Mouse (Mus musculus) stomach, postnatal 0 days (tissue): Measurements from ENCODE around the gene Zdhhc20. TPM values are rescaled to one million over a fixed set of nuclear protein-coding genes. Genes with fewer than 3 reads are reported as not detected.
A peak's percentile ranks its signal among the peaks of the same experiment; 100 is the strongest.
"Not testable (repeated sequence)": the region's sequence is repeated elsewhere in the genome, so short reads cannot be mapped to it uniquely, and the experiment has no call there.

Experiments
- ATAC-seq: fragments of 200-750 bp; cut with Nextera tagmentation; 2 replicates; pipeline ENCODE4 v1.8.0; 2017; ENCODE audit not compliant: low FRiP score, low TSS enrichment
- DNase-seq: peaks from one replicate; pipeline ENCODE4 v3.0.0-alpha.2; 2016; ENCODE audit warnings: low spot score
- H3K27ac ChIP-seq: fragments of 300-500 bp; sonication (generic); replicated peaks from 2 replicates; pipeline ENCODE4 v1.5.1; 2014; ENCODE audit warnings: mild to moderate bottlenecking, control low read depth
- H3K27me3 ChIP-seq: fragments of 300-500 bp; sonication (generic); 2 replicates; pipeline ENCODE4 v1.6.1; 2014; ENCODE audit warnings: low read length; ENCODE audit not compliant: control insufficient read depth, insufficient read depth
- H3K36me3 ChIP-seq: fragments of 300-500 bp; sonication (generic); 2 replicates; pipeline ENCODE4 v1.6.1; 2014; ENCODE audit warnings: low read length, mixed read lengths; ENCODE audit not compliant: control insufficient read depth, insufficient read depth
- H3K4me1 ChIP-seq: fragments of 300-500 bp; sonication (generic); replicated peaks from 2 replicates; pipeline ENCODE4 v1.6.1; 2014; ENCODE audit warnings: antibody characterized with exemption; ENCODE audit not compliant: control insufficient read depth, insufficient read depth
- H3K4me2 ChIP-seq: fragments of 300-500 bp; sonication (generic); replicated peaks from 2 replicates; pipeline ENCODE4 v1.6.1; 2014; ENCODE audit warnings: low read depth, mild to moderate bottlenecking, control low read depth, moderate library complexity
- H3K4me3 ChIP-seq: fragments of 300-500 bp; sonication (generic); 2 replicates; pipeline ENCODE4 v1.5.1; 2014; ENCODE audit warnings: low read depth, low read length, control low read depth
- H3K9ac ChIP-seq: fragments of 300-500 bp; sonication (generic); 2 replicates; pipeline ENCODE4 v1.6.1; 2014; ENCODE audit warnings: mild to moderate bottlenecking, low read length, control low read depth, mixed read lengths
- H3K9me3 ChIP-seq: fragments of 300-500 bp; sonication (generic); 2 replicates; pipeline ENCODE4 v1.6.1; 2016; ENCODE audit warnings: low read length; ENCODE audit not compliant: control insufficient read depth
- CTCF ChIP-seq: IDR thresholded peaks from 2 replicates; pipeline ENCODE4 v1.5.1; 2016; ENCODE audit warnings: antibody characterized with exemption, low read depth, mild to moderate bottlenecking, moderate library complexity
- EP300 ChIP-seq: optimal IDR thresholded peaks from 2 replicates; pipeline ENCODE3; 2016; ENCODE audit warnings: antibody characterized with exemption
- WGBS: fragments of 180-500 bp; shearing (Covaris S2); extraction: QIAGEN DNeasy Blood & Tissue Kit; methylation state at CpG from one replicate; pipeline ENCODE4 v1.1.7; 2014; 5-methylcytosine and 5-hydroxymethylcytosine counted together
- polyA plus RNA-seq: library from polyadenylated mRNA; unstranded; fragments of >200 nt; fragmentation: Nextera tagmentation; extraction: Ambion mirVana; gene quantifications from 2 replicates; pipeline ENCODE4 v1.2.1, GENCODE M21; 2015

The Zdhhc20 gene
- polyA plus RNA-seq, 1 experiment from 2014 or later: 48.6 TPM

DNA sequence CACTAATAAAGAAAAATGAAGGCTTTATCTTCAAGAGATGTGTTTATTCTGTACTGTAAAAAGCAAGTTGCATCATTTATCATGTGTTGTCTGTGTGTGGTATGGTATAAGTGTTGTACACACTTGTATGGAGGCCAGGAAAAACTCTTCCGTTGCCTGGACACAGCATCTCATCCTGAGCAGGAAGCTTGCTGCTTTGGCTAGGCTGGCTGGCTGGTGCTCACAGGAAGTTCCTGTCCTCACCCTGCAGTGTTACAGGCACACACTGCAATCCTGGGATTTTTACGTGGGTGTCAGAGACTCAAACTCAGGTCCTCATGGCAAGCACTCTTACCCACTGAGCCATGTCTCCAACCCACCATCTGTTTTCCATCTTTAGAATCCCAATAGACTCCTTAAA, 26.9 kb downstream of the Zdhhc20 start:
- WGBS: 59% methylated on average over 2 of the region's 2 CpGs
- H3K4me1 ChIP-seq: no peaks in the 10 kb centered on the region
- H3K9me3 ChIP-seq: no peaks in the 10 kb centered on the region
- no peaks in the 10 kb centered on the region for H3K27me3 ChIP-seq
- no peak overlapping the region for H3K4me3 ChIP-seq
- H3K4me2 ChIP-seq: no peak overlapping the region
- ATAC-seq (no peak), DNase-seq (no peak)
- H3K27ac ChIP-seq: no peak overlapping the region
- no peak for TF ChIP-seq EP300
- no peak for TF ChIP-seq CTCF
- no peak overlapping the region for H3K9ac ChIP-seq
- H3K36me3 ChIP-seq: peaks cover 4% of the 10 kb centered on the region

DNA sequence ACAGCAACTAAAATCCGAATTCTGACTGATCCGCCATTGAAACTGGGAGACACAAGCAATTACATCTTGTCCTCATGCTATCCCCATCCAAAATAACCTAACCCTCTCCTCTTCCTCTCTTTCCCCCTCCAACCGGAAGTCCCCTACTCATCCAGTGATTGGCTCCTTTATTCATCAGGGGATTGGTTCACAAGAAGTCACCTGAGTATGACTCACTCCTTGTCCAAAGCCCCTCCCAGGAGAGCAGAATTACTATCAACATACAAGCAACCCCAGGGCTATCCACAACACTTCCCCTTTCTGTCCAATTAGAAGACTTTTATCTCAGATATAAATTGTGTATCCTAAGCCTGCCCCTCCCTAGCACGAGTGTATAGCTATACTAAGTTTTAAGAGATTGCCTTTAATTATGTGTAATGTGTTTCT, 28.1 kb downstream of the Zdhhc20 start:
- no peaks in the 10 kb centered on the region for H3K9me3 ChIP-seq
- WGBS: 86% methylated on average over 4 of the region's 4 CpGs
- H3K27ac ChIP-seq: no peak overlapping the region
- DNase-seq (no peak), ATAC-seq (no peak)
- peaks cover 4% of the 10 kb centered on the region for H3K36me3 ChIP-seq
- H3K4me3 ChIP-seq: no peak overlapping the region
- no peaks in the 10 kb centered on the region for H3K27me3 ChIP-seq
- TF ChIP-seq EP300 (no peak), CTCF (no peak)
- H3K4me2 ChIP-seq: no peak overlapping the region
- no peak overlapping the region for H3K9ac ChIP-seq
- H3K4me1 ChIP-seq: no peaks in the 10 kb centered on the region

DNA sequence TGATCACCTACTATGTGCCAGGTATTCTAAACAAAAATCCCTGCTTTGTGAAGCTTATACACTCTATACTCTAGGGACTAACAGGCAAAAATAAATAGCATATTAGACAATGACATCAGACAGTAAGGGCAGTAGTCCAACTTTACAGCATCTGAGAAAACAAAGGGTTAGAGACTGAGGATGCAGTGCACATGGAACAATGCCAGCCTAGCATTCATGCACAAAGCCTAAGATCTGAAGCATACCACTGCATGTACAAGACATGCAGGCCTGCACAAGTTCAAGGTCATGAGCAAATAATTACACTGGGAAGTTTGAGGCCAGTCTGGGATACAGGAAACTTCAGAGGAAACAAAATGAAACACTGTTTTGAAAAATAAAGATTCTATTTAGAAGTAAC, 30.6 kb downstream of the Zdhhc20 start:
- no peak overlapping the region for H3K4me3 ChIP-seq
- H3K9ac ChIP-seq: no peak overlapping the region
- no peaks in the 10 kb centered on the region for H3K27me3 ChIP-seq
- DNase-seq (no peak), ATAC-seq (no peak)
- no peaks in the 10 kb centered on the region for H3K4me1 ChIP-seq
- H3K27ac ChIP-seq: no peak overlapping the region
- TF ChIP-seq EP300: no peak
- no peak for TF ChIP-seq CTCF
- no peaks in the 10 kb centered on the region for H3K9me3 ChIP-seq
- H3K4me2 ChIP-seq: no peak overlapping the region
- H3K36me3 ChIP-seq: peaks cover 1% of the 10 kb centered on the region

DNA sequence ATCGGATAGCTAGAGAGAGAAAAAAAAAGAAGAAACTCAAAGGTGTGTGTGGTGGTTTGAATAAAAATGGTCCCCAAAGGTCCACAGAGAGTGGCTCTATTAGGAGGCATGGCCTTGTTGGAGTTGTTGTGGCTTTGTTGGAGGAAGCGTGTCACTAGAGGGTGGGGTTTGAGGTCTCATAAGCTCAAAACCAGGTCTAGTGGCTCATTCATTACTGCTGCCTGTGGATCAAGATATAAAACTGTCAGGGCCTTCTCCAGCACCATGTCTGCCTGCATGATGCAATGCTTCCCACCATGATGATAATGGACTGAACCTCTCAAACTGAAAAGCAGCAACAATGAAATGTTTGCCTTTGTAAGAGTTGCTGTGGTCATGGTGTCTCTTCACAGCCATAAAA, 31.5 kb downstream of the Zdhhc20 start:
- no peak for TF ChIP-seq CTCF
- TF ChIP-seq EP300: no peak
- H3K36me3 ChIP-seq: no peaks in the 10 kb centered on the region
- no peaks in the 10 kb centered on the region for H3K27me3 ChIP-seq
- whole genome bisulfite sequencing: 86% methylated on average over 2 of the region's 2 CpGs
- H3K9ac ChIP-seq: no peak overlapping the region
- no peaks in the 10 kb centered on the region for H3K9me3 ChIP-seq
- DNase-seq (no peak), ATAC-seq (no peak)
- no peak overlapping the region for H3K4me2 ChIP-seq
- H3K4me3 ChIP-seq: no peak overlapping the region
- H3K27ac ChIP-seq: no peak overlapping the region
- no peaks in the 10 kb centered on the region for H3K4me1 ChIP-seq

DNA sequence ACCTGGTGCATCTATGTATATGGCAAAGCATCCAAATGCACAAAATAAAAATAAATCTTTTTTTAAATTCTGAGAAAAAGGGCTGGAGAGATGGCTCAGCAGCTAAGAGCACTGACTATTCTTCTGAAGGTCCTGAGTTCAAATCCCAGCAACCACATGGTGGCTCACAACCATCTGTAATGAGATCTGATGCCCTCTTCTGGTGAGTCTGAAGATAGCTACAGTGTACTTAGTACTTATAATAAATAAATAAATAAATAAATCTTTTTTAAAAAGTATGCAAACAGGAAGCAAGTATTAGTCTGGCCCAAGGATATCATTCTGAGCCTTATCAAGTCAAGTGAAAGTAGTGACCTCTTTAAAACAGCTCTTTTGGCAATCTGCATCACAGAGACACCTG, 34.0 kb downstream of the Zdhhc20 start:
- not testable (repeated sequence) for H3K9ac ChIP-seq, H3K9me3 ChIP-seq, H3K27me3 ChIP-seq, H3K36me3 ChIP-seq, H3K4me3 ChIP-seq, DNase-seq, ATAC-seq, H3K27ac ChIP-seq, H3K4me2 ChIP-seq, H3K4me1 ChIP-seq
- peak; percentile 38 for TF ChIP-seq CTCF

DNA sequence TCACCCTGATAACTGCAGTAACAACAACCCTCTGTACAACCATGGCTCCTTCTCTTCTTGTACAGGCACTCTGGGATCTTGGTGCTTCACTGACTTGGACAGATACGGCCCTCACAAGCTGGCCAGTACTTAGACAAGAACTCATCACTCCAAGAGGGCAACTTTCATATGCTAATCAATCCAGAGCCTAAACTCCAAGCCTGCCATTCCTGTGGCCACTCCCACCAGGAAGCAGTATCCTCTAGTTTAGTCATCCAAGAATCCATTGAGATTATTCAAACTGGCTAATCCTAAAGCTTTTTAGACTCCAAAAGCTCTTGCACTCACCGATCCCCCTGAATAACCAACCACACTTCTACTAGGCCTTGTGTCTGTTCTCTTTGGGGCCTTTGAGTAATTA, 37.1 kb downstream of the Zdhhc20 start:
- Histone ChIP-seq H3K4me1 (no peaks in the 10 kb centered on the region), H3K27me3 (no peaks in the 10 kb centered on the region), H3K36me3 (no peaks in the 10 kb centered on the region; the same call in 1 of the 2 replicates), H3K27ac (no peak overlapping the region), H3K9ac (no peak overlapping the region), H3K9me3 (no peaks in the 10 kb centered on the region), H3K4me2 (no peak overlapping the region), H3K4me3 (no peak overlapping the region)
- 80% methylated on average over 2 of the region's 2 CpGs for WGBS
- TF ChIP-seq EP300: no peak
- ATAC-seq: no peak
- no peak for DNase-seq

DNA sequence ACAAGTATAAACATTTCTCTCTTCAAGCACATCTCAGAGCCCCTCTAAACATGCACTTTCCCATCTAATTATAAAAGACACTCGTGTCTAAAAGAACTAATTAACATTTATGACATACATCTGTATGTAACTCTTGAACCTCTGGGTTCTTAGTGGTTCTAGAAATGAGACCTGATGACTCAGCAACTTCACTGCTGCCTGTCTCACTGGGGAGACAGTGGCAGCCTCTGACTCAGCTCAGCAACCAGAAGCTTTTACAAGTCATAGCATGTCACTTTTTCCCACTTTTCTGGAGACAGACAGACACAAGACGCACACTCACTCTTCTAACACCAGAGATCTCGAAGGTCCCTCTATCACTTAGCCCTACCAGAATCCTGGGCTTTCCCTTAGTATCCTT, 39.7 kb downstream of the Zdhhc20 start:
- no peak overlapping the region for H3K4me3 ChIP-seq
- WGBS: 78% methylated on average over 3 of the region's 3 CpGs
- no peaks in the 10 kb centered on the region for H3K9me3 ChIP-seq
- no peak overlapping the region for H3K4me2 ChIP-seq
- H3K27me3 ChIP-seq: no peaks in the 10 kb centered on the region
- DNase-seq (no peak), ATAC-seq (no peak)
- TF ChIP-seq CTCF: no peak
- no peak for TF ChIP-seq EP300
- H3K36me3 ChIP-seq: no peaks in the 10 kb centered on the region; the same call in 1 of the 2 replicates
- no peaks in the 10 kb centered on the region for H3K4me1 ChIP-seq
- H3K9ac ChIP-seq: no peak overlapping the region
- H3K27ac ChIP-seq: no peak overlapping the region
